Mouse (Mus musculus): ENCODE results near the gene Ehd4.

DNA sequence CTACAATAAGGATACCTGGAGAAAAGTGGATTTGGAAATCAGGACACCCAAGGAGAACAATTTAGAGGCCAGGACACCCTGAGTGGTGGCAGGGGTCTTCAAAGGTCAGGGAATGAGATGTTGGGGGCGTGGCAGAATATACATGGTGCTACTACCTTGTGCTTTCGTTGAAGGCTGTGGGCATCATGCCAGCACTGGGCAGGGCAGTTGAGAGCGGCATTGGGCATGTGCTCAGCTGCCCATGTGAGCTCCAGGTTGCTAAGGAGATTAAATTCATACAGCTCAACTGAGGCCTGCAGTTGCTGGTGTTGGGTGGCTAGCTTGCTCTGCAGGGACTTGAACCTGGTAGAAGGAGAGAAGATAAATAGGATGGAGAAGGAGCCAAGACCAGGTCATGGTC lies 88.2 kb downstream of the Ehd4 start:
- TF ChIP-seq CTCF (IDR thresholded peaks at IDR 0.05; ENCODE audit: borderline replicate concordance, insufficient read depth, low read length) (no peak), POLR2A (IDR thresholded peaks at IDR 0.05; ENCODE audit: low read depth, low read length) (no peak)

All from embryonic fibroblast, embryonic 13.5 days (primary cell).